Mouse (Mus musculus): ENCODE results near the gene Tmem144.

DNA sequence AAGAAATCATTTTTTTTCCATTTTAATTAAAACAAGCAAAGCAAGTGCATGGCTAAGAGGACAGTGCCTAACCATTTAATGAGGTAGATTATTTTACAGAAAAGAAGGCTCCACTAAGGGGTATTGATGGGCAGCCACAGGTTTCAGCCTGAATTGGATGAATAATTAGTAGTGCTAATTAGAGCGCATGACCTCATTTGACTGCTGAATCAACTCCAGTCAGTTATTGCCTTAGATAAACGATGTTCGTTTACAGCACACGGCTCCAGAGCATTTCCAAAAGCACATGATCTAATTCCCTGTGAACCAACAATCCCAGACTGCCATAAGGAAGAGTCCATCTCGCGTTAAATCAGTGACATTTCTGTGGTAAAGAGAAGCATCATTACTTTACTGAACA, 11.1 kb downstream of the Tmem144 start:
- no peak for TF ChIP-seq CTCF (IDR thresholded peaks at IDR 0.05; ENCODE audit: extremely low read depth, insufficient read depth, low read length)
- TF ChIP-seq POLR2A (IDR thresholded peaks at IDR 0.05; ENCODE audit: extremely low read depth, insufficient read depth, low read length), result no peak

Data from cortical plate, adult 2 months (tissue).